Mouse (Mus musculus): ENCODE measurements around the gene Ffar2.

The Ffar2 gene

GRCm38 (mm10) chr7:30769236-30769635, 54.3 kb downstream of the Ffar2 start:
- no peak for DNase-seq (ENCODE audit: low spot score in 2 of 2)

Data from cerebellum, postnatal 4 days (tissue).